Comparison of ENCODE assay signal across 11 mouse cellular contexts in genomic region chr12:26100140-26100539, GRCm38 (mm10).
"Had no signal": no experiment of that assay in that cellular context is flagged by ENCODE, and none has a peak within 500 bp of the region (broad histone marks: within the 10 kb centered on the region; RNA-seq: fewer than 3 reads in every experiment).

No protein-coding gene starts in this region.

- H3K4me1 ChIP-seq: limb, embryonic 12.5 days; liver, embryonic 13.5 days; midbrain, embryonic 12.5 days had no signal

- H3K9me3 ChIP-seq: limb, embryonic 12.5 days; liver, embryonic 13.5 days; midbrain, embryonic 12.5 days had no signal

- H3K9ac ChIP-seq: limb, embryonic 12.5 days; liver, embryonic 13.5 days; liver, postnatal 0 days; midbrain, embryonic 12.5 days had no signal

- H3K27ac ChIP-seq: limb, embryonic 12.5 days; liver, embryonic 13.5 days; midbrain, embryonic 12.5 days; stomach, postnatal 0 days had no signal

- H3K4me3 ChIP-seq: limb, embryonic 12.5 days; liver, embryonic 13.5 days; midbrain, embryonic 12.5 days had no signal

- H3K27me3 ChIP-seq: limb, embryonic 12.5 days; liver, embryonic 13.5 days; midbrain, embryonic 12.5 days had no signal

- H3K36me3 ChIP-seq: limb, embryonic 12.5 days; liver, embryonic 13.5 days; midbrain, embryonic 12.5 days had no signal

- H3K4me2 ChIP-seq: limb, embryonic 12.5 days; liver, embryonic 13.5 days; midbrain, embryonic 12.5 days had no signal

- ATAC-seq: liver, postnatal 0 days; midbrain, embryonic 16.5 days had no signal

- DNase-seq: kidney, postnatal 25 days; liver; liver, embryonic 13.5 days; liver, postnatal 0 days; right cerebral cortex, adult 18-20 months; right cerebral cortex, postnatal 25 days; thymus, postnatal 4 days had no signal
